Mouse (Mus musculus) layer of hippocampus, postnatal 14 days (tissue): ENCODE measurements around the gene D17H6S53E. TPM values are rescaled to one million over a fixed set of nuclear protein-coding genes. Genes with fewer than 3 reads are reported as not detected.
"Not testable (repeated sequence)": the region's sequence is repeated elsewhere in the genome, so short reads cannot be mapped to it uniquely, and the experiment has no call there.

ENCODE experiments used
- DNase-seq, 2 experiments: peaks; one replicate each; pipeline ENCODE4 v3.0.0; 2021 to 2022; ENCODE audit warnings: low spot score in 2 of 2, mixed read lengths in 1 of 2
- total RNA-seq, 2 experiments: library from RNA; stranded (reverse); gene quantifications; 2 replicates each; pipeline ENCODE4 v1.2.3; 2021

The D17H6S53E gene
- total RNA-seq, 2 experiments from 2014 or later, result 20.8 to 26.1 TPM

DNA sequence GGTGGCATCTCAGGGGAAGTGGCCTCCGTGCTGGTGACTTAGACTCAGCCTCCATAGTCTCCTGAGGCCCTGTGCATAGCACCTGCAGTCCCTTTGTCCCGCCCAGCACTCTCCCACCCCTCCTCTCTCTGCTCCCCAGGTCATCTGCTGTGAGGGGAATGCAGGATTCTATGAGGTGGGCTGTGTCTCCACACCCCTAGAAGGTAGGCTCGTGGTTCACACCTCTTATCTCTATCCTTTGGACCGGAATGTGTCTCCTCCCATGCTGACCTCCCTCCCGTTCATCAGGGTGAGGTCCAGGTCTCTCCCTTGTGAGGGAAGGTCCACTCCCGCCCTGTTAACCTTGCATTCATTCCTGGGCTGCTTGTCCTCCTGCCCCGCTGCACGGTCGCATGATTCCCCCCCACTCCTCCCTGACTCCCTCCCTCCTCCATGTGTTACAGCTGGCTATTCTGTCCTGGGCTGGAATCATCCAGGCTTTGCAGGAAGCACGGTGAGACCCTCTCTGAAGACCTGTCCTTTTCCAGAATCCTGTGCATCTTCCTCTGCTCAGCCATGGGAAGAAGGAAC is 25.9 kb upstream of the D17H6S53E start:
- no peak for DNase-seq

- no peak for DNase-seq
Observed at GRCm38 (mm10) chr17:35101161-35101560, 25.0 kb upstream of the D17H6S53E start.

GRCm38 (mm10) chr17:35102299-35102698 is 23.9 kb upstream of the D17H6S53E start:
- no peak for DNase-seq

DNA sequence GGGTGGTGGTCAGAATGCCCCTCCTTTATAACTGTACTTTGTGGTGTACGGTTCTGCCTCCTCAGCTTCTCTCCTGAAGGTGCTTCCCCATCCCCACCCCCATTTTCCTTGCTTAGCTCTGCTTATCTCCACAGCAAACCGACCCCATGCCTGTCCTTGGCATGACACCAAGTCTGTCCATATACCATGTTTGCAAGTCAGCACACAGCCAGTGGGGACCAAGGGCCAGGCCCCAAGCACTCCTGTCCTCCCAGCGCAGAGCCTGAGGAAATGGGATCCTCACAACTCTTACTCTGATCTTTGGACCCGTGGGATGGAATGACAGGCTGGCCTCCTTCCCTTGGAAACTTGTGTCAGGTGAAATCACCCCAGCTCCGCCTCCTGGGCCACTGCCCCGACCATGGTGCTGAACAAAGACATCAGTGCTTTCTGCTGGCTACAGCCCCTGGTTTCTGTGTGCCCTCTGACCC is 22.9 kb upstream of the D17H6S53E start:
- no peak for DNase-seq

DNA sequence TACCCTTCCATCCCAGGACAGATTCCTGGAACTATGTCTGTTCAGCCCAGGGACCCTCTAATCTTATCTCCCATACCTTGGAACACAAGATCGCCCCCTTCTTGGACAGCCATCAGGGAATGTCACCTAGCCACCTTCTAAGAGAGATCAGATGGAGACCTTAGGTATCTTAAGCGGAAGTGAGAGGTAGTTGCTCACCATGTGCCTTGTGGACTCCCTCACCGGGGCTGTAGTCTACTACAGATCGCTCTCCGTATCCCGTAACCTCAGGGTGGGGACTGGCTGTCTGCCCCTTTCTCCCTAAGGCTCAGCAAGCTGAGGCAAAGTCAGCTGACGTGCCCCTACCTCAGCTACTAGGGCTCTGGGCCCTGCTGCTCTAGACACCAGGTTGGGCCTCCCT is 22.1 kb upstream of the D17H6S53E start:
- DNase-seq, result no peak

DNA sequence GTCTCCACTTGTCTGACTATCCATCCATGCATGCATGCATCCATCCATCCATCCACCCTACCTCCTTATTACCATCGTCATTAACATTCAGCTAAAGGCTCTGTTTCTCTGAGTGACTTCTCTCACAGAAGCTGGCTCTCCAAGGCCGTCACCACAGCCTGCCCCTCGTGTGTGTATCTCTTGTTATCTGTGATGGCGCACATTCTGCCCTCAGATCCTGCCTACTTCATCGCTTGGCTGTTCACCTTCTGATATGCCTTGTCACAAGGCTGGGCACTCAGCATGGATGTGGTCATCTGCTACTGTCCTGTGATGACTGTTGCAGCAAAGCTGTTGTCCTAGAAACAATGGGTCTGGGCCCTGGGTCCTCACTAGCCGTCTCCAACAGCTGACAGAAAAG is 21.4 kb upstream of the D17H6S53E start:
- DNase-seq, result no peak

GRCm38 (mm10) chr17:35105740-35106389 is 20.3 kb upstream of the D17H6S53E start:
- DNase-seq, result no peak

DNA sequence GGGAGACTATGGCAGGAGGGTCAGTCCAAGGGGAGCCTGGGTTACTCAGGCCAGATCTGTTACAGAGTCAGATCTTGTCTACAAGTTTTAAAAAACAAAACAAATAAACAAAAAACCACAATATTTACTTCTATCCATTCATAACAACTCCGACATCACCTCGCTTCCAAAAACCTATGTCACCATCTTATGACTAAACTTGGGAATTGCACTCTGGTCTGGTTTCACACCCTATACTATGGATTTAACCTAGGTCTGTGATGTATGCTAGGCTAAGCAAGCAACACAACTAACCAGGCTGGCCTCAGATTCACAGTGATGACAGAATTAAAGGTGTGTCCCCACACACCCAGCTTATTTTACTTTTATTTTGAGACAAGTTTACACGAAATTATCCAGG is 19.7 kb upstream of the D17H6S53E start:
- DNase-seq, result no peak

- no peak for DNase-seq
Observed at GRCm38 (mm10) chr17:35108097-35108496, 18.1 kb upstream of the D17H6S53E start, which contains the start of gene Ly6g5c. Ly6g5c (plus strand) TSS chr17:35108279.

- DNase-seq, result no peak
Observed at GRCm38 (mm10) chr17:35111774-35112173, 14.4 kb upstream of the D17H6S53E start.

- no peak for DNase-seq
Observed at GRCm38 (mm10) chr17:35115046-35116019, 10.8 kb upstream of the D17H6S53E start, which contains the start of gene Ly6g5b. Ly6g5b (minus strand) TSS chr17:35115428.

DNA sequence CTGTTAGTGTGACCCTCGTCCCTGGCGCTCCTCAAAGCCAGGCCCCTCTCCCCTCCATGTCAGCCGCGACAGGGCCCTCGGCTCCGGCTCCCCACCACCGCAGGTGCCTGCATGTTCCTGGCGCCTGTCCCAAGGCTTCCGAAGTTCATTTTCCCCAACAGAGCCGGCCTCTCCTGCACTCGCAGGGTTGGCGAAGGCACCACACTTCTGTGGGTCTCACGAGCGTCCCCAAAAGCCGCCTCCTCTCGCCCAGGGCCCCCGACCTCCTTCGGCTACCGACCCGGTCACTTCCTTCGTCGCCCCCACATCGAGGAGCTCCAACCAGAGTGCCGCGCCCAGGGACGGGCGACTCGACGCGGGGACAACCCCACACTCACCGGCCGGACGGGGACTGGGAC is 5.4 kb upstream of the D17H6S53E start:
- DNase-seq, result peak in 1 of 2 experiments; percentile 17

DNA sequence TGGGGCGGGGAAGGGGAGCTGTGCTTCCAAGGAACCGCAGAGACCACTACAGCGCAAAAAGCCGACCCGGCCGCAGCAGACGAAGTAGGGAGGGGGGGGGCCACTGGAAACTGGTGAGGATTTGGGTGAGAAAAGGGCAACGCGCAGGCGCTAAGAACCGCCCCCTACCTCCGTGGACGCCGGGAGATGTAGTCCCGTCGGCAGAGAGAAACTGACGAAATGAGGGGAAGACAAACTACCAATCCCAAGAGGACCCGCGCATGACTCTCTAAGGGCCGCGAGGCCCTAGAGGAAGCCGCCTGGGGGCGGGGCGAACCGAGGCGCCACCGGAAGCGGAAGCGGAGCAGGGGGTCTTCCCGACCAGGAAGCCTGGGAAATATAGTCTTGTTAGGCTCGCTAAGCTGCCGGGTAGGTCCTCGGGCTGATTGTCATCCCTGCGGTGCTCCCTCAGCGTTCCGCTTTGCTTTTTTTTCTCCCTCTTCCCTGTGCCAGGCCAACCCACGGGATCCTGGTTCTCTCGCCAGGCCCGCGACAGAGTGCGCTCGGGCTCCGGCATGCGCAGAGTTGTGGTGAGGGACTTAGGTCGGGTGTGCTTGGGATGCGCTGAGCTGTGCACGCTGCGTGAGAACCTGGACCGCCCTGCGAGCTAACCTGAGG is 4.9 kb upstream of the D17H6S53E start, which contains the start of gene Gpank1:
Gene Gpank1, plus strand, starts transcription at position 313 of the 657 bp plus-strand sequence.
- peak; percentile 96 to 99 for DNase-seq

- peak in 1 of 2 experiments; percentile 81 for DNase-seq
Observed at GRCm38 (mm10) chr17:35121871-35122303, 4.3 kb upstream of the D17H6S53E start, which contains the start of gene Csnk2b. Csnk2b (minus strand) TSS chr17:35122053.

DNA sequence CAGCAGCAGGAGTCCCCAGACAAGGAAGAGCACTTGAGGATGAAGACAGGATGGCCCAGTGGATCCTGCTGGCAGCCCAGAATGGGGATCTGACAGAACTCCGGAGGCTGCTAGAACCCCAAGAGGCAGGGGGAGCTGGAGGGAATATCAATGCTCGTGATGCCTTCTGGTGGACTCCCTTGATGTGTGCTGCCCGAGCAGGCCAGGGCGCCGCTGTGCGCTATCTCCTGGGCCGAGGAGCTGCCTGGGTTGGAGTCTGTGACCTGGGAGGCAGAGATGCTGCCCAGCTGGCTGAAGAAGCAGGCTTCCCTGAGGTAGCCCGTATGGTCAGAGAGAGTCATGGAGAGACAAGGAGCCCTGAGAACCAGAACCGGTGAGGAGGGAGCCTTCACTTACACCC is 2.9 kb upstream of the D17H6S53E start:
- DNase-seq, result not testable (repeated sequence)

- not testable (repeated sequence) for DNase-seq
Observed at GRCm38 (mm10) chr17:35124261-35124896, 1.8 kb upstream of the D17H6S53E start.

DNA sequence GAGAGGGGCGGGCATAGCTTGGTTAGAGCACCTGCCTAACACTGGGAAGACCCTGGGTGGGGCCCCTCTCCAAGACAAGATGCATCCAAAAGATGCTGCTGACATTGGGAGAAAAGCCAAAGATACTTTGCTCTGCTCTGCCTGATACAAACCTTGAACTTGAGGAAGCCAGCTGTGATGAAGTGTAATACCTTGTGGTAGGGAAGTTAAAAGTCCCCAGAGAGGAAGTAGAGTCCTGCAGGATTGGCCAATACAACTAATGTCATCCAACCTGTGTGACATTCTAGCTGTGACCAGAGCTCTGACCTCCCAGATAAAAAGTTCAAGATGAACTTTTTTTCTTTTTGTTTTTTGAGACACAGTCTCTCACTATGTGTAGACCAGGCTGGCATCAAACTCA is 1.1 kb upstream of the D17H6S53E start:
- no peak for DNase-seq

GRCm38 (mm10) chr17:35125578-35125977 is 595 bp upstream of the D17H6S53E start:
- no peak for DNase-seq

- DNase-seq, result no peak
Observed at GRCm38 (mm10) chr17:35127017-35127416, 844 bp downstream of the D17H6S53E start.

DNA sequence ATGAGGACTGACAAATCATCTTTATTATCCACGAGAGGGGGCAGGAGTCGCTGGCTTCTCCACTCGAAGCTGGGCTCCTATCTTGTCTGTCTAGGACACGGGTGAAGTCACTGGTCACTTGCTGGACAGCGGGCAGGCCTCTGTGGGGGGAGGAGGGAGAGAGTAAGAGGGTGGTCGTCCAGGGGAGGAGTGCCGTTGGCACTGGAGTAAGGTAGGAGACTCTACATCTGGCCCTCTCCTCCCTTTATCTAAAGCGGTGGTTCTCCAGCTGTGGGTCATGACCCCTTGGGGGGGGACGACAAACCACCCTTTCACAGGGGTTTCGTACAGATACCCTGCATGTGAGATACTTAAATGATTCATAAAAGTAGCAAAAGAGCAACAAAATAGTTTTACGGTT is 2.8 kb downstream of the D17H6S53E start:
- DNase-seq, result no peak
